Mouse (Mus musculus) G1E (cell line): Measurements from ENCODE around the gene Tent4a. TPM values are rescaled to one million over a fixed set of nuclear protein-coding genes. Genes with fewer than 3 reads are reported as not detected.
A peak's percentile ranks its signal among the peaks of the same experiment; 100 is the strongest.

Source experiments
- ATAC-seq: 2 replicates; pipeline ENCODE4 v1.8.0; 2016; ENCODE audit warnings: mild to moderate bottlenecking; ENCODE audit not compliant: insufficient number of reproducible peaks, poor library complexity, low FRiP score, severe bottlenecking; ENCODE audit errors: extremely low read depth
- DNase-seq: peaks from one replicate; pipeline ENCODE4 v3.0.0; 2012; ENCODE audit warnings: low spot score
- H3K27me3 ChIP-seq: 2 replicates; pipeline ENCODE4 v1.6.1; 2012; ENCODE audit warnings: mild to moderate bottlenecking, low read length, inconsistent platforms; ENCODE audit not compliant: insufficient read depth
- H3K36me3 ChIP-seq: replicated peaks from 2 replicates; pipeline ENCODE3; 2012; ENCODE audit warnings: mild to moderate bottlenecking, inconsistent platforms
- H3K4me1 ChIP-seq: 2 replicates; pipeline ENCODE4 v1.6.1; 2012; ENCODE audit warnings: low read depth, low read length, inconsistent platforms, mixed read lengths; ENCODE audit not compliant: insufficient read depth
- H3K4me3 ChIP-seq: 2 replicates; pipeline ENCODE4 v1.5.1; 2012; ENCODE audit warnings: low read depth, mild to moderate bottlenecking, inconsistent platforms, low read length, moderate library complexity, mixed read lengths
- H3K9me3 ChIP-seq: replicated peaks from 2 replicates; pipeline ENCODE4 v1.6.1; 2012; ENCODE audit warnings: inconsistent platforms
- CTCF ChIP-seq: IDR thresholded peaks from 2 replicates; pipeline ENCODE4 v1.5.1; 2012; ENCODE audit warnings: low read depth, low read length, inconsistent platforms, mixed read lengths
- GATA1 ChIP-seq: IDR thresholded peaks from 2 replicates; pipeline ENCODE4 v1.6.1; 2012; ENCODE audit warnings: borderline replicate concordance, low read length, inconsistent platforms, mixed read lengths
- GATA2 ChIP-seq: IDR thresholded peaks from 2 replicates; pipeline ENCODE4 v1.6.1; 2012; ENCODE audit warnings: low read depth, low read length, inconsistent platforms, borderline replicate concordance
- POLR2AphosphoS5 ChIP-seq: IDR thresholded peaks from 2 replicates; pipeline ENCODE4 v1.6.1; 2012; ENCODE audit warnings: low read depth, low read length, inconsistent platforms; ENCODE audit not compliant: insufficient replicate concordance
- TAL1 ChIP-seq: conservative IDR thresholded peaks from 2 replicates; pipeline ENCODE4 v1.6.1; 2012; ENCODE audit warnings: low read depth, low read length, inconsistent platforms, mixed read lengths
- polyA plus RNA-seq: library from polyadenylated mRNA; stranded (reverse); fragments of >175 nt; gene quantifications from 2 replicates; pipeline ENCODE4 v1.2.3, GENCODE M21; 2012
- total RNA-seq, 2 experiments: library from RNA; stranded (forward) in 1 of 2; stranded (reverse) in 1 of 2; fragments of 200-1000 nt in 1 of 2; fragments of >200 nt in 1 of 2; fragmentation: Nextera tagmentation in 1 of 2; gene quantifications; 2 replicates each; pipeline ENCODE4 v1.2.3; 2014 to 2017

Gene Tent4a
- total and polyA plus RNA-seq, 3 experiments: 8.0 to 9.9 (median 9.5) TPM

GRCm38 (mm10) chr13:69558098-69558660 lies 23.8 kb upstream of the Tent4a start:
- no peak for ATAC-seq
- Histone ChIP-seq H3K9me3 (no peaks in the 10 kb centered on the region), H3K27me3 (peaks cover 2% of the 10 kb centered on the region), H3K4me3 (no peak overlapping the region), H3K4me1 (peaks cover 11% of the 10 kb centered on the region), H3K36me3 (no peaks in the 10 kb centered on the region)
- no peak for DNase-seq
- TF ChIP-seq GATA2: no peak
- no peak for TF ChIP-seq CTCF
- no peak for TF ChIP-seq GATA1
- TF ChIP-seq POLR2AphosphoS5: no peak
- TF ChIP-seq TAL1: no peak

GRCm38 (mm10) chr13:69556728-69557127 lies 22.3 kb upstream of the Tent4a start:
- ATAC-seq (no peak), DNase-seq (no peak)
- no peaks in the 10 kb centered on the region for H3K9me3 ChIP-seq
- H3K4me1 ChIP-seq: peaks cover 8% of the 10 kb centered on the region
- no peaks in the 10 kb centered on the region; the same call in 1 of the 2 replicates for H3K27me3 ChIP-seq
- H3K36me3 ChIP-seq: no peaks in the 10 kb centered on the region
- TF ChIP-seq CTCF (no peak), GATA2 (no peak), TAL1 (no peak), POLR2AphosphoS5 (no peak), GATA1 (no peak)
- no peak overlapping the region for H3K4me3 ChIP-seq

- no peaks in the 10 kb centered on the region for H3K36me3 ChIP-seq
- H3K27me3 ChIP-seq: no peaks in the 10 kb centered on the region; the same call in 1 of the 2 replicates
- H3K4me3 ChIP-seq: no peak overlapping the region
- DNase-seq (no peak), ATAC-seq (peak; percentile 18; the same call in 1 of the 2 replicates)
- no peaks in the 10 kb centered on the region for H3K9me3 ChIP-seq
- TF ChIP-seq CTCF: no peak
- H3K4me1 ChIP-seq: peaks cover 8% of the 10 kb centered on the region
Measured at GRCm38 (mm10) chr13:69555957-69556482, 21.6 kb upstream of the Tent4a start.

- Histone ChIP-seq H3K4me3 (no peak overlapping the region), H3K36me3 (no peaks in the 10 kb centered on the region), H3K9me3 (no peaks in the 10 kb centered on the region), H3K27me3 (peaks cover 4% of the 10 kb centered on the region; the same call in 1 of the 2 replicates), H3K4me1 (peaks cover 8% of the 10 kb centered on the region)
- no peak for TF ChIP-seq POLR2AphosphoS5
- no peak for TF ChIP-seq GATA1
- TF ChIP-seq GATA2: no peak
- TF ChIP-seq TAL1: no peak
- no peak for TF ChIP-seq CTCF
- ATAC-seq (no peak), DNase-seq (no peak)
Measured at GRCm38 (mm10) chr13:69555045-69555444, 20.6 kb upstream of the Tent4a start.

- no peak overlapping the region for H3K4me3 ChIP-seq
- TF ChIP-seq CTCF (no peak), POLR2AphosphoS5 (no peak), GATA2 (no peak), TAL1 (no peak), GATA1 (no peak)
- H3K4me1 ChIP-seq: peaks cover 3% of the 10 kb centered on the region; the same call in 1 of the 2 replicates
- H3K27me3 ChIP-seq: peaks cover 9% of the 10 kb centered on the region
- no peak for ATAC-seq
- no peaks in the 10 kb centered on the region for H3K9me3 ChIP-seq
- no peaks in the 10 kb centered on the region for H3K36me3 ChIP-seq
- no peak for DNase-seq
Measured at GRCm38 (mm10) chr13:69554255-69554654, 19.8 kb upstream of the Tent4a start.

GRCm38 (mm10) chr13:69553024-69553423 lies 18.6 kb upstream of the Tent4a start:
- ATAC-seq: no peak
- DNase-seq: no peak
- TF ChIP-seq POLR2AphosphoS5 (no peak), GATA2 (no peak), TAL1 (no peak), CTCF (peak; percentile 59), GATA1 (no peak)
- H3K4me3 ChIP-seq: no peak overlapping the region
- H3K4me1 ChIP-seq: peaks cover 3% of the 10 kb centered on the region; the same call in 1 of the 2 replicates
- H3K36me3 ChIP-seq: no peaks in the 10 kb centered on the region
- H3K9me3 ChIP-seq: no peaks in the 10 kb centered on the region
- peaks cover 13% of the 10 kb centered on the region for H3K27me3 ChIP-seq
